ENCODE assay signal across 31 mouse cellular contexts in the genomic region with DNA sequence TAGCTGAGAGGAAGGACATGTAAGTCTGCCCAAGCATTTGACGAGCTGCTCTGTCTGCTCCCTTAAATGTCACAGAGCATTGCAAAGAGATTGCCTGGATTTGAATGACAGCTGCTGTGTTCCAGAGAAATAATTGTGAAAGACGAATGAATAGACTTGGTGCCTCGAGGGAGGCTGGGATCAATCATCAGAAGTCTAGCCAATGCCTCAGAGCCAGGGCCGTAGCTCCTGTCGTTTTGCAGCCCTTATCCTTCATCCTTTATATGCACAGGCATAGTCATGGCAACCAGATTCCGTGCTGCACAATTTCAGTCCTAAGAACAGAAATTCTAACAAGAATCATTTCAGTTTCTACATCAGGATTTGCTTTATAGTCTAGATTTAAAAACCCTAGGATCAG. TPM values are rescaled to one million over a fixed set of nuclear protein-coding genes. Genes with fewer than 3 reads are reported as not detected.
DNase-seq lines count a peak whose midpoint lies in the region; ATAC-seq and TF ChIP-seq lines count a peak whose summit lies in the region.
"Had no signal": no experiment of that assay in that cellular context is flagged by ENCODE, and none has a peak within 500 bp of the region (broad histone marks: within the 10 kb centered on the region; RNA-seq: fewer than 3 reads in every experiment).

No protein-coding gene starts in this region.

- no peak overlapping the region for H3K27ac ChIP-seq in forebrain, embryonic 16.5 days (ENCODE audit: low read length)
- no peak overlapping the region for H3K27ac ChIP-seq in hindbrain, postnatal 0 days
- peak overlapping the region; percentile 47; the same call in 1 of the 2 replicates for H3K27ac ChIP-seq in midbrain, postnatal 0 days (ENCODE audit: low read depth, low read length)
- H3K27ac ChIP-seq in liver, embryonic 11.5 days (ENCODE audit: low read depth, low read length), result no peak overlapping the region
- H3K27ac ChIP-seq: embryonic facial prominence, embryonic 13.5 days; heart, embryonic 10.5 days; intestine, embryonic 15.5 days; neural tube, embryonic 15.5 days; stomach, postnatal 0 days had no signal

- TF ChIP-seq CTCF in hindbrain, postnatal 0 days (IDR thresholded peaks at IDR 0.05; ENCODE audit: low read depth), result no peak
- no peak for TF ChIP-seq CTCF in midbrain, postnatal 0 days (IDR thresholded peaks at IDR 0.05)

- peak; percentile 78 for ATAC-seq in forebrain, embryonic 16.5 days
- 0 out of 2 replicates have a peak, but pooled peaks have one; percentile 56 for ATAC-seq in hindbrain, postnatal 0 days
- peak; percentile 78 for ATAC-seq in midbrain, postnatal 0 days (ENCODE audit: low FRiP score)
- no peak for ATAC-seq in liver, embryonic 11.5 days (replicated peaks; ENCODE audit: low FRiP score)
- ATAC-seq: intestine, embryonic 15.5 days; Patski had no signal

- no peaks in the 10 kb centered on the region for H3K9me3 ChIP-seq in forebrain, embryonic 16.5 days (ENCODE audit: control insufficient read depth, low read length)
- no peaks in the 10 kb centered on the region for H3K9me3 ChIP-seq in hindbrain, postnatal 0 days (ENCODE audit: low read length)
- no peaks in the 10 kb centered on the region for H3K9me3 ChIP-seq in midbrain, postnatal 0 days (ENCODE audit: low read length)
- no peaks in the 10 kb centered on the region for H3K9me3 ChIP-seq in liver, embryonic 11.5 days (ENCODE audit: control insufficient read depth, low read length)
- H3K9me3 ChIP-seq: embryonic facial prominence, embryonic 13.5 days; G1E; heart, embryonic 10.5 days; intestine, embryonic 15.5 days; neural tube, embryonic 15.5 days had no signal

- peak; percentile 13 for DNase-seq in layer of hippocampus, adult 9-11 months
- DNase-seq in layer of hippocampus, postnatal 25 days (ENCODE audit: extremely low spot score in 1 of 2, low spot score in 1 of 2), result no peak
- no peak for DNase-seq in hindbrain, postnatal 0 days (ENCODE audit: low spot score)
- no peak for DNase-seq in midbrain, postnatal 0 days (ENCODE audit: low spot score)
- DNase-seq in liver, embryonic 11.5 days (ENCODE audit: low spot score), result no peak
- DNase-seq in urinary bladder, postnatal 10 days (ENCODE audit: low spot score), result no peak
- DNase-seq: adrenal gland, adult 2 months; B cell, adult 2 months; cerebellum, adult 2 months; cerebellum, postnatal 36 days; embryo, embryonic 11 days; heart, postnatal 4 days; kidney, adult 9 months; kidney, postnatal 25 days; left cerebral cortex, postnatal 4 days; liver; right cerebral cortex, adult 18-20 months; thymus, adult 2 months; thymus, postnatal 4 days had no signal

- no peaks in the 10 kb centered on the region for H3K36me3 ChIP-seq in forebrain, embryonic 16.5 days (ENCODE audit: control insufficient read depth, insufficient read depth)
- no peaks in the 10 kb centered on the region for H3K36me3 ChIP-seq in hindbrain, postnatal 0 days (ENCODE audit: insufficient read depth, low read length)
- H3K36me3 ChIP-seq in midbrain, postnatal 0 days (ENCODE audit: insufficient read depth, low read length), result no peaks in the 10 kb centered on the region
- no peaks in the 10 kb centered on the region for H3K36me3 ChIP-seq in liver, embryonic 11.5 days (ENCODE audit: control insufficient read depth, insufficient read depth, low read length)
- H3K36me3 ChIP-seq: embryonic facial prominence, embryonic 13.5 days; G1E; heart, embryonic 10.5 days; intestine, embryonic 15.5 days; neural tube, embryonic 15.5 days had no signal

- no peak overlapping the region for H3K4me2 ChIP-seq in forebrain, embryonic 16.5 days (ENCODE audit: low read length)
- H3K4me2 ChIP-seq in hindbrain, postnatal 0 days (ENCODE audit: low read depth, low read length), result no peak overlapping the region
- H3K4me2 ChIP-seq in midbrain, postnatal 0 days (ENCODE audit: low read depth, low read length, poor library complexity, severe bottlenecking), result no peak overlapping the region
- H3K4me2 ChIP-seq in liver, embryonic 11.5 days, result no peak overlapping the region
- H3K4me2 ChIP-seq: embryonic facial prominence, embryonic 13.5 days; intestine, embryonic 15.5 days; neural tube, embryonic 15.5 days had no signal

- peaks cover 2% of the 10 kb centered on the region; the same call in 1 of the 2 replicates for H3K4me1 ChIP-seq in forebrain, embryonic 16.5 days (replicated peaks; ENCODE audit: control insufficient read depth, insufficient read depth, low read length)
- no peaks in the 10 kb centered on the region for H3K4me1 ChIP-seq in hindbrain, postnatal 0 days (ENCODE audit: insufficient read depth, low read length)
- H3K4me1 ChIP-seq in midbrain, postnatal 0 days (ENCODE audit: insufficient read depth, low read length), result no peaks in the 10 kb centered on the region
- no peaks in the 10 kb centered on the region for H3K4me1 ChIP-seq in liver, embryonic 11.5 days (replicated peaks; ENCODE audit: control insufficient read depth, insufficient read depth, low read length)
- H3K4me1 ChIP-seq: embryonic facial prominence, embryonic 13.5 days; heart, embryonic 10.5 days; intestine, embryonic 15.5 days; neural tube, embryonic 15.5 days had no signal

- 20% methylated on average over 6 of the region's 6 CpGs for WGBS in forebrain, embryonic 16.5 days
- WGBS in hindbrain, postnatal 0 days, result 45% methylated on average over 6 of the region's 6 CpGs
- 32% methylated on average over 6 of the region's 6 CpGs for WGBS in midbrain, postnatal 0 days
- 57% methylated on average over 6 of the region's 6 CpGs for WGBS in liver, embryonic 11.5 days

- no peak overlapping the region for H3K9ac ChIP-seq in forebrain, embryonic 16.5 days (replicated peaks; ENCODE audit: low read depth, low read length)
- no peak overlapping the region for H3K9ac ChIP-seq in hindbrain, postnatal 0 days (replicated peaks; ENCODE audit: low read length)
- no peak overlapping the region for H3K9ac ChIP-seq in midbrain, postnatal 0 days (replicated peaks; ENCODE audit: low read length, poor library complexity, severe bottlenecking)
- H3K9ac ChIP-seq in liver, embryonic 11.5 days (ENCODE audit: low read depth, low read length), result no peak overlapping the region
- H3K9ac ChIP-seq: embryonic facial prominence, embryonic 13.5 days; intestine, embryonic 15.5 days; neural tube, embryonic 15.5 days had no signal

- H3K27me3 ChIP-seq in forebrain, embryonic 16.5 days (replicated peaks; ENCODE audit: control insufficient read depth, insufficient read depth, low read length), result no peaks in the 10 kb centered on the region
- H3K27me3 ChIP-seq in hindbrain, postnatal 0 days (ENCODE audit: insufficient read depth, low read length), result no peaks in the 10 kb centered on the region
- no peaks in the 10 kb centered on the region for H3K27me3 ChIP-seq in midbrain, postnatal 0 days (ENCODE audit: insufficient read depth, low read length)
- no peaks in the 10 kb centered on the region for H3K27me3 ChIP-seq in liver, embryonic 11.5 days (replicated peaks; ENCODE audit: control insufficient read depth, insufficient read depth, low read length)
- H3K27me3 ChIP-seq: CH12.LX; embryonic facial prominence, embryonic 13.5 days; intestine, embryonic 15.5 days; neural tube, embryonic 15.5 days; Patski had no signal

- H3K4me3 ChIP-seq in forebrain, embryonic 16.5 days (replicated peaks; ENCODE audit: low read length), result no peak overlapping the region
- no peak overlapping the region for H3K4me3 ChIP-seq in hindbrain, postnatal 0 days (ENCODE audit: low read length)
- no peak overlapping the region for H3K4me3 ChIP-seq in midbrain, postnatal 0 days (ENCODE audit: low read depth, low read length)
- H3K4me3 ChIP-seq in liver, embryonic 11.5 days (ENCODE audit: low read depth, low read length), result no peak overlapping the region
- H3K4me3 ChIP-seq: embryonic facial prominence, embryonic 13.5 days; erythroblast, embryonic 14.5 days; heart, embryonic 10.5 days; intestine, embryonic 15.5 days; neural tube, embryonic 15.5 days had no signal

RNA-seq across cellular contexts. Expression of a gene that starts 9.3 kb away (rescaled TPM):
- 10 to 100 TPM; 37.8 to 47.9 TPM for total RNA-seq in layer of hippocampus, postnatal 25 days (2021)
- polyA plus RNA-seq in forebrain, embryonic 16.5 days (2015; fragmentation: Nextera tagmentation; extraction: Ambion mirVana), result 164 and 300 TPM in 2 replicates
- 206 and 223 TPM in 2 replicates for total RNA-seq in hindbrain, postnatal 0 days (2014; rRNA removed)
- 370 and 387 TPM in 2 replicates for polyA plus RNA-seq in hindbrain, postnatal 0 days (2015; fragmentation: Nextera tagmentation; extraction: Ambion mirVana)
- total RNA-seq in midbrain, postnatal 0 days (2014; rRNA removed), result 306 and 396 TPM in 2 replicates
- 609 and 627 TPM in 2 replicates for polyA plus RNA-seq in midbrain, postnatal 0 days (2015; fragmentation: Nextera tagmentation; extraction: Ambion mirVana)
- 3.8 and 4.6 TPM in 2 replicates for polyA plus RNA-seq in liver, embryonic 11.5 days (2014; fragmentation: Nextera tagmentation; extraction: Ambion mirVana)
- total RNA-seq: CH12.LX; G1E; gastrocnemius, adult 8-10 months; granulocyte monocyte progenitor cell, adult 5-6 weeks had no signal
- polyA plus RNA-seq: erythroblast, embryonic 14.5 days; G1E had no signal

Comparison
In these comparisons a context has a peak if more than half of its experiments do, and no peak if none do; other contexts are left out.
1. RNA of a gene that starts 9.3 kb away (polyA plus RNA-seq): 609 to 627 TPM in midbrain, postnatal 0 days, 370 to 387 TPM in hindbrain, postnatal 0 days and 164 to 300 TPM in forebrain, embryonic 16.5 days; 3.8 to 4.6 TPM in liver, embryonic 11.5 days; every median in the first group is over 10 times any median in the second.